Comparison of ENCODE assay signal across 21 mouse cellular contexts in the genomic region with DNA sequence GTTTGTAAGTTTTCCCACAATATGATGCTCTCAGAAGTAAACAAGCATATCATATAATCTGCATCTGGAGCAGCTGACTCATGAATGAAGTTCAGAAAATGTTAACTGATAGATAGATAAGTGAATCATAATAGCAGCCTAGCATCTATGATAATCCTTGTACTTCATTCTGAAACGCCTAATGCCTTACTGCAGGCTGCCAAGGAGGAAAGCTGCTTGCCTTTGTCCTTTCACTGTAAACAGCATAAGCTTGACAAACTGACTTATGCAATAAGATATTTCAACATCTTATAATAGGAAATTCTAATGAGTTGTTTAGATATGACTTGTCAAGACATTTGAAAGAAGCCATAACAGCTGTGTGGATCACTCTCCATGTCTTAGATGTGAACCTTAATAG.
DNase-seq lines count a peak whose midpoint lies in the region; ATAC-seq and TF ChIP-seq lines count a peak whose summit lies in the region.
"Had no signal": no experiment of that assay in that cellular context is flagged by ENCODE, and none has a peak within 500 bp of the region (broad histone marks: within the 10 kb centered on the region; RNA-seq: fewer than 3 reads in every experiment).

No protein-coding gene starts in this region.

- peak; percentile 39; the same call in 1 of the 2 replicates for ATAC-seq in midbrain, embryonic 12.5 days (ENCODE audit: low FRiP score, low read depth)
- no peak for ATAC-seq in midbrain, embryonic 15.5 days (replicated peaks)
- peak; percentile 38; the same call in 1 of the 2 replicates for ATAC-seq in stomach, postnatal 0 days (ENCODE audit: low FRiP score, low TSS enrichment)

- peak; percentile 5 for DNase-seq in layer of hippocampus, adult 9-11 months
- no peak for DNase-seq in layer of hippocampus, postnatal 25 days (ENCODE audit: extremely low spot score in 1 of 2, low spot score in 1 of 2)
- peak; percentile 14 for DNase-seq in lung, postnatal 10 days
- no peak for DNase-seq in stomach, postnatal 0 days (ENCODE audit: low spot score)
- no peak for DNase-seq in cerebellum, postnatal 25 days
- DNase-seq: adrenal gland, adult 8-10 months; cerebellum, adult 9-11 months; gastrocnemius, postnatal 14 days; heart, adult 2 months; heart, postnatal 4 days; kidney, adult 2 months; kidney, postnatal 10 days; right cerebral cortex, postnatal 25 days; thymus, adult 18-20 months; thymus, postnatal 4 days had no signal

- peak overlapping the region; percentile 54; the same call in 1 of the 2 replicates for H3K27ac ChIP-seq in midbrain, embryonic 12.5 days (replicated peaks)
- H3K27ac ChIP-seq in midbrain, embryonic 15.5 days, result no peak overlapping the region
- no peak overlapping the region for H3K27ac ChIP-seq in stomach, postnatal 0 days (replicated peaks)
- H3K27ac ChIP-seq: embryonic facial prominence, embryonic 13.5 days; heart, adult 2 months; heart, embryonic 15.5 days; neural tube, embryonic 15.5 days had no signal

- no peaks in the 10 kb centered on the region for H3K27me3 ChIP-seq in midbrain, embryonic 12.5 days
- no peaks in the 10 kb centered on the region for H3K27me3 ChIP-seq in midbrain, embryonic 15.5 days (replicated peaks)
- no peaks in the 10 kb centered on the region for H3K27me3 ChIP-seq in stomach, postnatal 0 days (ENCODE audit: control insufficient read depth, insufficient read depth, low read length)
- H3K27me3 ChIP-seq: embryonic facial prominence, embryonic 13.5 days; heart, embryonic 15.5 days; megakaryocyte, embryonic 14.5 days; neural tube, embryonic 15.5 days had no signal

- no peaks in the 10 kb centered on the region for H3K36me3 ChIP-seq in midbrain, embryonic 12.5 days
- no peaks in the 10 kb centered on the region for H3K36me3 ChIP-seq in midbrain, embryonic 15.5 days (replicated peaks)
- no peaks in the 10 kb centered on the region for H3K36me3 ChIP-seq in stomach, postnatal 0 days (ENCODE audit: control insufficient read depth, insufficient read depth, low read length)
- H3K36me3 ChIP-seq: embryonic facial prominence, embryonic 13.5 days; heart, embryonic 15.5 days; neural tube, embryonic 15.5 days had no signal

- no peak overlapping the region for H3K4me3 ChIP-seq in midbrain, embryonic 12.5 days
- H3K4me3 ChIP-seq in midbrain, embryonic 15.5 days, result no peak overlapping the region
- H3K4me3 ChIP-seq in stomach, postnatal 0 days (ENCODE audit: low read depth, low read length), result no peak overlapping the region
- H3K4me3 ChIP-seq: embryonic facial prominence, embryonic 13.5 days; heart, adult 2 months; heart, embryonic 15.5 days; megakaryocyte, embryonic 14.5 days; neural tube, embryonic 15.5 days had no signal

- TF ChIP-seq EP300 in stomach, postnatal 0 days (optimal IDR thresholded peaks at IDR 0.05), result no peak

- peaks cover 10% of the 10 kb centered on the region; the same call in 1 of the 2 replicates for H3K4me1 ChIP-seq in midbrain, embryonic 12.5 days
- no peaks in the 10 kb centered on the region; the same call in 1 of the 2 replicates for H3K4me1 ChIP-seq in midbrain, embryonic 15.5 days
- H3K4me1 ChIP-seq in stomach, postnatal 0 days (replicated peaks; ENCODE audit: control insufficient read depth, insufficient read depth), result no peaks in the 10 kb centered on the region; the same call in 1 of the 2 replicates
- H3K4me1 ChIP-seq: heart, embryonic 15.5 days; megakaryocyte, embryonic 14.5 days; neural tube, embryonic 15.5 days had no signal

- no peak overlapping the region for H3K9ac ChIP-seq in midbrain, embryonic 12.5 days (replicated peaks)
- no peak overlapping the region for H3K9ac ChIP-seq in midbrain, embryonic 15.5 days
- H3K9ac ChIP-seq in stomach, postnatal 0 days (ENCODE audit: low read length), result no peak overlapping the region
- H3K9ac ChIP-seq: embryonic facial prominence, embryonic 13.5 days; heart, embryonic 15.5 days; neural tube, embryonic 15.5 days had no signal

- 35% methylated on average over 1 of the region's 1 CpGs for WGBS in midbrain, embryonic 12.5 days
- WGBS in midbrain, embryonic 15.5 days, result 20% methylated on average over 1 of the region's 1 CpGs
- 37% methylated on average over 1 of the region's 1 CpGs for WGBS in stomach, postnatal 0 days

- no peak for TF ChIP-seq CTCF in stomach, postnatal 0 days (IDR thresholded peaks at IDR 0.05; ENCODE audit: low read depth)

- no peak overlapping the region for H3K4me2 ChIP-seq in midbrain, embryonic 12.5 days (replicated peaks)
- H3K4me2 ChIP-seq in midbrain, embryonic 15.5 days, result no peak overlapping the region
- H3K4me2 ChIP-seq in stomach, postnatal 0 days (replicated peaks; ENCODE audit: low read depth), result no peak overlapping the region
- H3K4me2 ChIP-seq: embryonic facial prominence, embryonic 13.5 days; heart, embryonic 15.5 days; neural tube, embryonic 15.5 days had no signal

- H3K9me3 ChIP-seq in midbrain, embryonic 12.5 days, result no peaks in the 10 kb centered on the region
- H3K9me3 ChIP-seq in midbrain, embryonic 15.5 days, result no peaks in the 10 kb centered on the region
- H3K9me3 ChIP-seq in stomach, postnatal 0 days (ENCODE audit: control insufficient read depth, low read length), result no peaks in the 10 kb centered on the region
- H3K9me3 ChIP-seq: embryonic facial prominence, embryonic 13.5 days; heart, embryonic 15.5 days; neural tube, embryonic 15.5 days had no signal

Comparison
In these comparisons a context has a peak if more than half of its experiments do, and no peak if none do; other contexts are left out.
1. DNase-seq: peak in layer of hippocampus, adult 9-11 months (single experiment) and lung, postnatal 10 days (single experiment); none in layer of hippocampus, postnatal 25 days (0 of 2), stomach, postnatal 0 days (single experiment) and cerebellum, postnatal 25 days (0 of 2).